Mouse (Mus musculus): Measurements from ENCODE around the gene Entpd3. TPM values are rescaled to one million over a fixed set of nuclear protein-coding genes. Genes with fewer than 3 reads are reported as not detected.

The Entpd3 gene
- polyA plus RNA-seq, 1 experiment from 2014 or later: 0.30 TPM

DNA sequence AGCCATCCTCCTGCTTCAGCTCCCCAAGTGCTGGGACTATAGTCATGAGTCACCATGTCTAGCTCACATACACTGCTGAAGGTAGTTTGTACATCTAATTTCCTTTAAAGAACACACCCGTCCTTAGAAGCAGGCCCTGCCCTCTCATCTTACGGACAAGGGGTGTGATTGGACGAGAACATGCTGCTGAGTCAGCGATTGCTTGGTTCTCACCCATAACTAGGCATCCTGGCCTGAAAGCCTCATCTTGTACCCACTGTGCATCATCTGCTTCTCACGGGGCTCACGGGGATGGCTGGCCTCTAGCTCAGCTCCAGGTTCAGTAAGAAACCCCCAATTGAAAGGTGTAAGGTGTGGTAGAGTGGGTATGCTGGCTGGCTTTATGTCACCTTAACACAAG, 74.4 kb downstream of the Entpd3 start:
- Histone ChIP-seq H3K4me2 (no peak overlapping the region), H3K4me3 (no peak overlapping the region), H3K27ac (no peak overlapping the region), H3K4me1 (peaks cover 3% of the 10 kb centered on the region), H3K27me3 (no peaks in the 10 kb centered on the region), H3K9me3 (replicated peaks) (no peaks in the 10 kb centered on the region), H3K36me3 (ENCODE audit: poor library complexity, severe bottlenecking) (no peaks in the 10 kb centered on the region), H3K9ac (no peak overlapping the region)
- WGBS: 93% methylated on average over 6 of the region's 6 CpGs
- no peak for ATAC-seq

Other genes starting within 250 kb of the Entpd3 start
- 1.0 and 1.1 TPM in 2 replicates for gene Myrip, start 238.3 kb upstream of the Entpd3 start, polyA plus RNA-seq (2015; fragmentation: Nextera tagmentation; extraction: Ambion mirVana)
- 434 and 500 TPM in 2 replicates for gene Eif1b, start 47.6 kb upstream of the Entpd3 start, polyA plus RNA-seq (2015; fragmentation: Nextera tagmentation; extraction: Ambion mirVana)
- gene Rpl14, start 31.6 kb downstream of the Entpd3 start, polyA plus RNA-seq (2015; fragmentation: Nextera tagmentation; extraction: Ambion mirVana): 544 and 592 TPM in 2 replicates